Mouse (Mus musculus) stomach, postnatal 0 days (tissue): ENCODE data around the gene Gramd2. TPM values are rescaled to one million over a fixed set of nuclear protein-coding genes. Genes with fewer than 3 reads are reported as not detected.

Experiments
- ATAC-seq: fragments of 200-750 bp; cut with Nextera tagmentation; 2 replicates; pipeline ENCODE4 v1.8.0; 2017; ENCODE audit not compliant: low FRiP score, low TSS enrichment
- DNase-seq: peaks from one replicate; pipeline ENCODE4 v3.0.0-alpha.2; 2016; ENCODE audit warnings: low spot score
- H3K27ac ChIP-seq: fragments of 300-500 bp; sonication (generic); replicated peaks from 2 replicates; pipeline ENCODE4 v1.5.1; 2014; ENCODE audit warnings: mild to moderate bottlenecking, control low read depth
- H3K27me3 ChIP-seq: fragments of 300-500 bp; sonication (generic); 2 replicates; pipeline ENCODE4 v1.6.1; 2014; ENCODE audit warnings: low read length; ENCODE audit not compliant: control insufficient read depth, insufficient read depth
- H3K36me3 ChIP-seq: fragments of 300-500 bp; sonication (generic); 2 replicates; pipeline ENCODE4 v1.6.1; 2014; ENCODE audit warnings: low read length, mixed read lengths; ENCODE audit not compliant: control insufficient read depth, insufficient read depth
- H3K4me1 ChIP-seq: fragments of 300-500 bp; sonication (generic); replicated peaks from 2 replicates; pipeline ENCODE4 v1.6.1; 2014; ENCODE audit warnings: antibody characterized with exemption; ENCODE audit not compliant: control insufficient read depth, insufficient read depth
- H3K4me2 ChIP-seq: fragments of 300-500 bp; sonication (generic); replicated peaks from 2 replicates; pipeline ENCODE4 v1.6.1; 2014; ENCODE audit warnings: low read depth, mild to moderate bottlenecking, control low read depth, moderate library complexity
- H3K4me3 ChIP-seq: fragments of 300-500 bp; sonication (generic); 2 replicates; pipeline ENCODE4 v1.5.1; 2014; ENCODE audit warnings: low read depth, low read length, control low read depth
- H3K9ac ChIP-seq: fragments of 300-500 bp; sonication (generic); 2 replicates; pipeline ENCODE4 v1.6.1; 2014; ENCODE audit warnings: mild to moderate bottlenecking, low read length, control low read depth, mixed read lengths
- H3K9me3 ChIP-seq: fragments of 300-500 bp; sonication (generic); 2 replicates; pipeline ENCODE4 v1.6.1; 2016; ENCODE audit warnings: low read length; ENCODE audit not compliant: control insufficient read depth
- CTCF ChIP-seq: IDR thresholded peaks from 2 replicates; pipeline ENCODE4 v1.5.1; 2016; ENCODE audit warnings: antibody characterized with exemption, low read depth, mild to moderate bottlenecking, moderate library complexity
- EP300 ChIP-seq: optimal IDR thresholded peaks from 2 replicates; pipeline ENCODE3; 2016; ENCODE audit warnings: antibody characterized with exemption
- WGBS: fragments of 180-500 bp; shearing (Covaris S2); extraction: QIAGEN DNeasy Blood & Tissue Kit; methylation state at CpG from one replicate; pipeline ENCODE4 v1.1.7; 2014; 5-methylcytosine and 5-hydroxymethylcytosine counted together
- polyA plus RNA-seq: library from polyadenylated mRNA; unstranded; fragments of >200 nt; fragmentation: Nextera tagmentation; extraction: Ambion mirVana; gene quantifications from 2 replicates; pipeline ENCODE4 v1.2.1, GENCODE M21; 2015

The Gramd2 gene
- polyA plus RNA-seq, 1 experiment from 2014 or later, result 5.9 TPM

- Histone ChIP-seq H3K27me3 (no peaks in the 10 kb centered on the region), H3K9me3 (no peaks in the 10 kb centered on the region), H3K9ac (0 out of 2 replicates have a peak overlapping the region, but pooled peaks have one; percentile 2), H3K4me2 (no peak overlapping the region), H3K4me1 (peaks cover 18% of the 10 kb centered on the region), H3K27ac (no peak overlapping the region), H3K4me3 (no peak overlapping the region), H3K36me3 (no peaks in the 10 kb centered on the region)
- DNase-seq, result no peak
- TF ChIP-seq CTCF, result no peak
- no peak for TF ChIP-seq EP300
- ATAC-seq, result no peak
- WGBS, result 55% methylated on average over 10 of the region's 10 CpGs
Observed at GRCm38 (mm10) chr9:59660421-59660820, 19.5 kb upstream of the Gramd2 start.

GRCm38 (mm10) chr9:59661298-59661975 lies 18.5 kb upstream of the Gramd2 start:
- DNase-seq (no peak), ATAC-seq (no peak)
- Histone ChIP-seq H3K4me3 (no peak overlapping the region), H3K4me2 (no peak overlapping the region), H3K36me3 (0 out of 2 replicates have a peak, but pooled peaks cover 1% of the 10 kb centered on the region), H3K9ac (peak overlapping the region; percentile 18; the same call in 1 of the 2 replicates), H3K9me3 (no peaks in the 10 kb centered on the region), H3K27me3 (no peaks in the 10 kb centered on the region), H3K27ac (no peak overlapping the region), H3K4me1 (peaks cover 18% of the 10 kb centered on the region)
- TF ChIP-seq CTCF (no peak), EP300 (no peak)
- 43% methylated on average over 6 of the region's 6 CpGs for WGBS

- ATAC-seq, result no peak
- H3K36me3 ChIP-seq, result peaks cover 10% of the 10 kb centered on the region; the same call in 1 of the 2 replicates
- no peaks in the 10 kb centered on the region for H3K9me3 ChIP-seq
- no peak for TF ChIP-seq CTCF
- no peak for TF ChIP-seq EP300
- no peak overlapping the region for H3K4me3 ChIP-seq
- 70% methylated on average over 7 of the region's 7 CpGs for WGBS
- no peak overlapping the region for H3K27ac ChIP-seq
- no peak overlapping the region for H3K4me2 ChIP-seq
- H3K9ac ChIP-seq, result no peak overlapping the region
- DNase-seq, result no peak
- H3K4me1 ChIP-seq, result peaks cover 14% of the 10 kb centered on the region
- no peaks in the 10 kb centered on the region for H3K27me3 ChIP-seq
Observed at GRCm38 (mm10) chr9:59663226-59663625, 16.7 kb upstream of the Gramd2 start.

- ATAC-seq (no peak), DNase-seq (no peak)
- peaks cover 12% of the 10 kb centered on the region; the same call in 1 of the 2 replicates for H3K36me3 ChIP-seq
- TF ChIP-seq EP300 (no peak), CTCF (no peak)
- no peak overlapping the region for H3K9ac ChIP-seq
- no peak overlapping the region for H3K4me3 ChIP-seq
- 60% methylated on average over 3 of the region's 3 CpGs for WGBS
- H3K9me3 ChIP-seq, result no peaks in the 10 kb centered on the region
- peaks cover 10% of the 10 kb centered on the region for H3K4me1 ChIP-seq
- H3K27me3 ChIP-seq, result no peaks in the 10 kb centered on the region
- no peak overlapping the region for H3K27ac ChIP-seq
- H3K4me2 ChIP-seq, result no peak overlapping the region
Observed at GRCm38 (mm10) chr9:59663957-59664356, 16.0 kb upstream of the Gramd2 start.

GRCm38 (mm10) chr9:59664664-59665256 lies 15.2 kb upstream of the Gramd2 start:
- peaks cover 5% of the 10 kb centered on the region for H3K4me1 ChIP-seq
- 61% methylated on average over 4 of the region's 4 CpGs for WGBS
- DNase-seq (peak; percentile 51), ATAC-seq (peak; percentile 70)
- H3K36me3 ChIP-seq, result peaks cover 14% of the 10 kb centered on the region
- H3K4me3 ChIP-seq, result no peak overlapping the region
- H3K27me3 ChIP-seq, result no peaks in the 10 kb centered on the region
- H3K9ac ChIP-seq, result no peak overlapping the region
- TF ChIP-seq EP300 (no peak), CTCF (no peak)
- H3K9me3 ChIP-seq, result no peaks in the 10 kb centered on the region
- no peak overlapping the region for H3K4me2 ChIP-seq
- H3K27ac ChIP-seq, result peak overlapping the region; percentile 25; the same call in 1 of the 2 replicates

- ATAC-seq, result no peak
- TF ChIP-seq EP300 (no peak), CTCF (no peak)
- no peak for DNase-seq
- Histone ChIP-seq H3K27me3 (no peaks in the 10 kb centered on the region), H3K9ac (no peak overlapping the region), H3K4me2 (no peak overlapping the region), H3K9me3 (no peaks in the 10 kb centered on the region), H3K4me3 (no peak overlapping the region), H3K4me1 (no peaks in the 10 kb centered on the region), H3K27ac (no peak overlapping the region), H3K36me3 (peaks cover 21% of the 10 kb centered on the region)
- WGBS, result 91% methylated on average over 8 of the region's 8 CpGs
Observed at GRCm38 (mm10) chr9:59666016-59666415, 13.9 kb upstream of the Gramd2 start.
